Mouse (Mus musculus): Measurements from ENCODE around the gene Uimc1.
"Not testable (repeated sequence)": the region's sequence is repeated elsewhere in the genome, so short reads cannot be mapped to it uniquely, and the experiment has no call there.

GRCm38 (mm10) chr13:55097841-55098240 is 2.3 kb downstream of the Uimc1 start:
- peak; percentile 10 for TF ChIP-seq CTCF (IDR thresholded peaks at IDR 0.05; ENCODE audit: low read depth, low read length)
- TF ChIP-seq POLR2A (IDR thresholded peaks at IDR 0.05; ENCODE audit: insufficient read depth, low read length): not testable (repeated sequence)
